Mouse (Mus musculus): ENCODE measurements around the gene Suox. TPM values are rescaled to one million over a fixed set of nuclear protein-coding genes. Genes with fewer than 3 reads are reported as not detected.
A peak's percentile ranks its signal among the peaks of the same experiment; 100 is the strongest.
"Not testable (repeated sequence)": the region's sequence is repeated elsewhere in the genome, so short reads cannot be mapped to it uniquely, and the experiment has no call there.

Gene Suox
- total RNA-seq, 2 experiments from 2014 or later: 29.4 to 37.6 TPM

GRCm38 (mm10) chr10:128629746-128630145 is 44.1 kb downstream of the Suox start:
- DNase-seq (ENCODE audit: low spot score in 2 of 2): no peak

- no peak for DNase-seq (ENCODE audit: low spot score in 2 of 2)
Observed at GRCm38 (mm10) chr10:128627398-128628317, 46.2 kb downstream of the Suox start.

GRCm38 (mm10) chr10:128626311-128627310 is 47.3 kb downstream of the Suox start, which contains the start of gene Rps26:
Rps26 (minus strand) TSS chr10:128626747.
- peak; percentile 82 to 84 for DNase-seq (ENCODE audit: low spot score in 2 of 2)

DNA sequence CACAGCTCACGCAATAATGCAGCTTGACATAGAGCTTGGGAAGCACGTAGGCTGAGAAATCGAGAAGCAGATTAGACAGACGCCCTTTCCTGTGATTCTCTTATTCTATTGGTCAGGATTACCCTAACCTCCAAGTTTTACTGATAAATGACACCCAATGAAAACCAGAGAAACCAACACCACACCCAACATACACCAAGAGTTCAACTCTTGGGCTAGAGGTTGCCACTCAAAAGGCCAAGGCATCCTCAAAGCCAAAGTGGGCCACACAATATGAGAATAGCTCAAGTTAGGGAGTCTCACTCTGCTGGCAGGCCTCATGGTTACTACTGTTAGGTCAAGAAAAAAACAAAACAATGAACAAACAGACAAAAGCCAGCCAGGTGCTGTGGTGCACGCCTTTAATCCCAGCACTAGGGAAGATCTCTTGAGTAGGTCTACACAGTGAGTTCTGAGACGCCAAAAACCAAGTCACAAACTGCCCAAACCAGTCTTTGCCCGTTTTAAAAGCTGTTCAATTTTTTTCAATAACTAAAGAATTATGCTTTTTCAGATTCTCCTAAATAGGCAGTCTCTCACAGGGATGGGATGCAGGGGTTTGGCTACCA is 48.5 kb downstream of the Suox start:
- no peak for DNase-seq (ENCODE audit: low spot score in 2 of 2)

GRCm38 (mm10) chr10:128623106-128623613 is 50.7 kb downstream of the Suox start:
- not testable (repeated sequence) for DNase-seq (ENCODE audit: low spot score in 2 of 2)

DNA sequence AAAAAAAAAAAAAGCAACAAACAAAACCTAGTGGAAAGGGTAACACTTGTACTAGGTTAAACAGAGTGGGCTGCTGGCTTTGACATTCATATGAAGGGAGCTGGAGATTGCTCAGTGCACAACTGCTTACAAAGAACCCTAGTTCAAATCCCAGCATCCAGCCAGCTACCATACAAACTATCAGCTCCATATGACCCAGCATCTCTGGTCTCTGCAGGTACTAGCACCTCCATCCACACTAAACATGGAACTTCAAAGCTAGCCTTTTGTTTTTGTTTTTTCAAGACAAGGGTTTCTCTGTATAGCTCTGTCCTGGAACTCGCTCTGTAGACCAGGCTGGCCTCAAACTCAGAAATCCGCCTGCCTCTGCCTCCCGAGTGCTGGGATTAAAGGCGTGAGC is 51.2 kb downstream of the Suox start:
- DNase-seq (ENCODE audit: low spot score in 2 of 2): no peak

GRCm38 (mm10) chr10:128621986-128622520 is 51.8 kb downstream of the Suox start:
- DNase-seq (ENCODE audit: low spot score in 2 of 2): no peak

GRCm38 (mm10) chr10:128620241-128620640 is 53.6 kb downstream of the Suox start:
- DNase-seq (ENCODE audit: low spot score in 2 of 2): no peak

Other genes starting within 250 kb of the Suox start
- 100 to 1,000 TPM; 113 to 116 TPM for gene Smarcc2, start 214.8 kb downstream of the Suox start, total RNA-seq (2021)
- gene Myl6, start 179.9 kb downstream of the Suox start, total RNA-seq (2021): 100 to 1,000 TPM; 816 to 933 TPM
- 10 to 100 TPM in 1 of 2 experiments, 1 to 10 TPM in 1; 5.3 to 11.6 TPM for gene Myl6b, start 175.4 kb downstream of the Suox start, total RNA-seq (2021)
- gene Esyt1, start 148.2 kb downstream of the Suox start, total RNA-seq (2021): 10 to 100 TPM; 23.6 to 39.0 TPM
- gene Zc3h10, start 126.3 kb downstream of the Suox start, total RNA-seq (2021): 10 to 100 TPM; 14.5 TPM
- gene Rpl41, start 124.8 kb downstream of the Suox start, total RNA-seq (2021): 1,000 to 10,000 TPM; 2,692 to 2,714 TPM
- gene Pa2g4, start 108.1 kb downstream of the Suox start, total RNA-seq (2021): 10 to 100 TPM; 72.6 to 85.2 TPM
- gene Erbb3, start 84.4 kb downstream of the Suox start, total RNA-seq (2021): 1 to 10 TPM; 2.6 to 4.0 TPM
- gene Rps26, start 47.3 kb downstream of the Suox start, total RNA-seq (2021): 100 to 1,000 TPM; 564 to 729 TPM
- 1 to 10 TPM; 2.3 TPM for gene Ikzf4, start 28.1 kb downstream of the Suox start, total RNA-seq (2021)
- 100 to 1,000 TPM; 112 to 122 TPM for gene Rab5b, start 22.2 kb upstream of the Suox start, total RNA-seq (2021)
- gene Pmel, start 30.1 kb upstream of the Suox start, total RNA-seq (2021): 1 to 10 TPM in 1 of 2 experiments, under 1 TPM in 1; 0.42 to 1.1 TPM
- 10 to 100 TPM; 12.8 to 13.1 TPM for gene Cdk2, start 31.0 kb upstream of the Suox start, total RNA-seq (2021)
- 10 to 100 TPM; 16.3 to 18.1 TPM for gene Dgka, start 70.8 kb upstream of the Suox start, total RNA-seq (2021)
- gene Pym1, start 73.8 kb upstream of the Suox start, total RNA-seq (2021): 10 to 100 TPM; 21.6 to 23.8 TPM
- 10 to 100 TPM; 33.1 to 41.7 TPM for gene Mmp19, start 116.8 kb upstream of the Suox start, total RNA-seq (2021)
- gene Dnajc14, start 130.0 kb upstream of the Suox start, total RNA-seq (2021): 10 to 100 TPM; 60.0 to 67.1 TPM
- gene Tmem198b, start 130.3 kb upstream of the Suox start, total RNA-seq (2021): 1 to 10 TPM; 6.7 to 7.6 TPM
- 10 to 100 TPM; 52.6 to 53.4 TPM for gene Sarnp, start 143.3 kb upstream of the Suox start, total RNA-seq (2021)
- 10 to 100 TPM; 45.2 to 52.3 TPM for gene Ormdl2, start 147.6 kb upstream of the Suox start, total RNA-seq (2021)
- 1 to 10 TPM; 1.4 to 1.9 TPM for gene Gdf11, start 217.6 kb upstream of the Suox start, total RNA-seq (2021)
- gene Cd63, start 226.9 kb upstream of the Suox start, total RNA-seq (2021): 100 to 1,000 TPM; 288 to 358 TPM
- gene Rdh5, start 248.8 kb upstream of the Suox start, total RNA-seq (2021): 10 to 100 TPM in 1 of 2 experiments, 1 to 10 TPM in 1; 9.8 to 11.8 TPM
- gene Bloc1s1, start 250.0 kb upstream of the Suox start, total RNA-seq (2021): 100 to 1,000 TPM; 177 to 191 TPM